ENCODE assay signal across 15 mouse cellular contexts in the genomic region with DNA sequence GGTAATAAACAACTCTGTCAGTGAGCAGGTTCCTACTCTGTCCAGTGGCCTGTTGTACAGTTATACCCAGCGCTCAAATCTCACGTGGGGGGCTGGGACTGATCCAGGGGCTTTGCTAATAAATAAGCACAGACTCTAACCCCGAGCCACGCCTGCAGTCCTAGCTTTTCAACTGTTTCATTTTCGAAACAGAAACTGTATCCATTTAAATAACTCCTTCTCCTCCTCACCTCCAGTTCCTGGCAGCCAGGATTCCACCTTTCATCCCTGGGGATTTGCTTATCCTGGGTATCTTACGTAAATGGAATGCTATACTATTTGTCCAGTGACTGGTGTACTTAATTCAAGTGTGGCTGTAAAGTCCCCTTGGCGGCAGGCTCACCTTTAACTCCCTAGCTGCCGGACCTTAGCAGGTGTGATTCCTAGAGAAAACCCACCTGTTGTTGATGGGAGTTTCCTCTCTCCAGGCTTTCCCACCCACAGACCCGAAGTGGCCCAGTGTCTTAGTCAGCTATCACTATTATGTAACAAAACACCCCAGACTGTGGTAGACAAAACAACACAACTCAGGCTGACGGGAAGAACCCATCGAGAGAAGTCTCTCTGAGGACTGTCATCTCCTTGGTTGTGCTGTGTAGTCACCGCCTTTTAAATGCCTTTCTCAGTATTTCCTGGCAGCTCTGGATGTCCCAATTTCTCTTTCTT. TPM values are rescaled to one million over a fixed set of nuclear protein-coding genes. Genes with fewer than 3 reads are reported as not detected.
DNase-seq lines count a peak whose midpoint lies in the region; ATAC-seq and TF ChIP-seq lines count a peak whose summit lies in the region.
"Had no signal": no experiment of that assay in that cellular context is flagged by ENCODE, and none has a peak within 500 bp of the region (broad histone marks: within the 10 kb centered on the region; RNA-seq: fewer than 3 reads in every experiment).

No protein-coding gene starts in this region.

- H3K9me3 ChIP-seq in lung, postnatal 0 days (ENCODE audit: low read length): no peaks in the 10 kb centered on the region
- H3K9me3 ChIP-seq: limb, embryonic 12.5 days; neural tube, embryonic 15.5 days had no signal

- peaks cover 16% of the 10 kb centered on the region; the same call in 1 of the 2 replicates for H3K4me1 ChIP-seq in lung, postnatal 0 days (ENCODE audit: insufficient read depth, low read depth, low read length)

- no peak for TF ChIP-seq CTCF in lung, postnatal 0 days (IDR thresholded peaks at IDR 0.05)

- H3K9ac ChIP-seq in lung, postnatal 0 days (replicated peaks; ENCODE audit: low read depth): no peak overlapping the region
- H3K9ac ChIP-seq: limb, embryonic 12.5 days; neural tube, embryonic 15.5 days had no signal

- peak; percentile 91 for ATAC-seq in lung, postnatal 0 days

- H3K27me3 ChIP-seq in lung, postnatal 0 days (replicated peaks; ENCODE audit: insufficient read depth, low read length): no peaks in the 10 kb centered on the region
- H3K27me3 ChIP-seq: limb, embryonic 12.5 days; neural tube, embryonic 15.5 days had no signal

- DNase-seq in heart, adult 11 months: peak; percentile 90
- no peak for DNase-seq in heart, adult 18-20 months
- peak; percentile 28 for DNase-seq in urinary bladder, postnatal 14 days (ENCODE audit: low spot score)
- DNase-seq in urinary bladder, adult 2 months (ENCODE audit: low spot score): no peak
- peak; percentile 90 for DNase-seq in lung, postnatal 0 days (ENCODE audit: low spot score)
- no peak for DNase-seq in adrenal gland, adult (ENCODE audit: inconsistent age in 2 of 2, low spot score in 1 of 2)
- DNase-seq in ovary, postnatal 36 days (ENCODE audit: low spot score): no peak
- DNase-seq in adipocyte (ENCODE audit: low spot score): no peak
- DNase-seq: adrenal gland, postnatal 14 days; cerebellum, adult 9-10 months; heart, postnatal 10 days; midbrain, embryonic 14.5 days; thymus, postnatal 14 days had no signal

- no peaks in the 10 kb centered on the region for H3K36me3 ChIP-seq in lung, postnatal 0 days (ENCODE audit: insufficient read depth, low read length)
- H3K36me3 ChIP-seq: neural tube, embryonic 15.5 days had no signal

- peak overlapping the region; percentile 23 for H3K4me2 ChIP-seq in lung, postnatal 0 days (replicated peaks; ENCODE audit: low read depth, low read length)
- H3K4me2 ChIP-seq: limb, embryonic 12.5 days; neural tube, embryonic 15.5 days had no signal

- 30% methylated on average over 12 of the region's 12 CpGs for WGBS in lung, postnatal 0 days

- peak overlapping the region; percentile 10; the same call in 1 of the 2 replicates for H3K4me3 ChIP-seq in lung, postnatal 0 days (ENCODE audit: low read depth, low read length)
- H3K4me3 ChIP-seq: limb, embryonic 12.5 days; neural tube, embryonic 15.5 days had no signal

- peak; percentile 90 for TF ChIP-seq EP300 in lung, postnatal 0 days (IDR thresholded peaks at IDR 0.05)

- H3K27ac ChIP-seq in lung, postnatal 0 days (ENCODE audit: low read length): peak overlapping the region; percentile 66
- H3K27ac ChIP-seq: limb, embryonic 12.5 days; neural tube, embryonic 15.5 days had no signal

RNA-seq across cellular contexts. Expression of a gene that starts 8.4 kb away (rescaled TPM):
- total RNA-seq in heart, adult 18-20 months (2021): 10 to 100 TPM in 1 of 2 experiments, 1 to 10 TPM in 1; 8.7 to 10.7 TPM
- 35.5 and 39.5 TPM in 2 replicates for polyA plus RNA-seq in urinary bladder, adult 2 months (2012; rRNA removed)
- 16.5 and 20.2 TPM in 2 replicates for polyA plus RNA-seq in lung, postnatal 0 days (2015; fragmentation: Nextera tagmentation; extraction: Ambion mirVana)

RNA-seq across cellular contexts. Expression of a gene that starts 31.9 kb away (rescaled TPM):
- under 1 TPM; 0.57 to 0.75 TPM for total RNA-seq in heart, adult 18-20 months (2021)
- 8.2 and 11.2 TPM in 2 replicates for polyA plus RNA-seq in urinary bladder, adult 2 months (2012; rRNA removed)
- 4.7 and 6.1 TPM in 2 replicates for polyA plus RNA-seq in lung, postnatal 0 days (2015; fragmentation: Nextera tagmentation; extraction: Ambion mirVana)

RNA-seq across cellular contexts. Expression of a gene that starts 36.4 kb away (rescaled TPM):
- not detected for total RNA-seq in heart, adult 18-20 months (2021)
- polyA plus RNA-seq in urinary bladder, adult 2 months (2012; rRNA removed): not detected in 2 replicates
- polyA plus RNA-seq in lung, postnatal 0 days (2015; fragmentation: Nextera tagmentation; extraction: Ambion mirVana): 8.8 and 8.9 TPM in 2 replicates
- total RNA-seq: heart, postnatal 10 days had no signal
- polyA plus RNA-seq: limb, embryonic 12.5 days had no signal

Comparison
In these comparisons a context has a peak if more than half of its experiments do, and no peak if none do; other contexts are left out.
1. DNase-seq: peak in heart, adult 11 months (single experiment), urinary bladder, postnatal 14 days (single experiment) and lung, postnatal 0 days (single experiment); none in heart, adult 18-20 months (0 of 2), urinary bladder, adult 2 months (single experiment), adrenal gland, adult (0 of 2), ovary, postnatal 36 days (single experiment) and adipocyte (single experiment).